Comparison of ENCODE assay signal across 8 mouse cellular contexts in the genomic region with DNA sequence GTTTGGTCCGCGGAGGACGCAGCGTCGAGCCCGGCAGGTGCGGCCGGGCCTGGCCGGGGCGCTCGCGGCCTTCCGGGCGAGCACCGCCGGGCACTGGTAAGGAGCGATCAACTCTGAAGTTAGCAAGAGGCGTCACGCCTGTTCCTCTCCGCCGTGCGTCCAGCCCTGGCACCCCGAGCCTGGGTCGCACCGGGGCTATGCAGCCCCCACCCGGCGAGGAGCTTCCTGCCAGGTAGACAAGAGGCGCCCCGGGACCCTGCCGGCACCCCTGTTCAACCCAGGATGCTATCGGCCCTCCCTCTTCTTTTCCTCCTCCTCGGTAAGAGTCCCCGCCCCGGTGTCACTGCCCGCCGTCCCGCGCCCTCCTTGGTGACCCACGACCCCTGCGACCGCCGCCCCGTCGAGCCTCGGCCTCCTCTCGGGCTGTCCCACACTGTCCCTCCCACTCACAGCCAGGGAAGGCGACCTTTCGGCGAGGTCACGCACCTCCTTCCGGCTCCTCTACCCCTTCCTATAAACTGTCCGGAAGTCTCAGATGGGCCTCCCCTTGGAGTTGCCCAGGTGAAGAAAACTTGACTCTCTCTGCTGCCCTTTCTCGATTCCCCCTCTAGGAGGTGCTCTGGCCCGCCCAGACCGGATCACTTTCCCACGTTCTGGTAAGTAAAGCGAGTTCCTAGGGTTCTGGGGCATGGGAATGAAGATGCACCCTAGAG. TPM values are rescaled to one million over a fixed set of nuclear protein-coding genes. Genes with fewer than 3 reads are reported as not detected.
DNase-seq lines count a peak whose midpoint lies in the region; ATAC-seq lines count a peak whose summit lies in the region.

No protein-coding gene starts in this region.

- peak overlapping the region; percentile 82 for H3K4me3 ChIP-seq in hindbrain, embryonic 15.5 days
- H3K4me3 ChIP-seq in limb, embryonic 15.5 days, result peak overlapping the region; percentile 96
- H3K4me3 ChIP-seq in midbrain, embryonic 15.5 days, result peak overlapping the region; percentile 80

- peak; percentile 29 for DNase-seq in right cerebral cortex, adult 18-20 months
- DNase-seq in right cerebral cortex, postnatal 36 days (ENCODE audit: low spot score in 2 of 2), result no peak
- peak; percentile 80 for DNase-seq in cerebellum, adult 9-10 months
- peak; percentile 77 for DNase-seq in forelimb bud, embryonic 11.5 days (ENCODE audit: low read depth, low spot score)
- DNase-seq in spleen, postnatal 36 days (ENCODE audit: low spot score in 2 of 2), result peak; percentile 82 to 83

- no peaks in the 10 kb centered on the region for H3K9me3 ChIP-seq in hindbrain, embryonic 15.5 days
- H3K9me3 ChIP-seq in limb, embryonic 15.5 days, result no peaks in the 10 kb centered on the region
- no peaks in the 10 kb centered on the region for H3K9me3 ChIP-seq in midbrain, embryonic 15.5 days

- peak overlapping the region; percentile 92 for H3K4me2 ChIP-seq in hindbrain, embryonic 15.5 days
- H3K4me2 ChIP-seq in limb, embryonic 15.5 days, result peak overlapping the region; percentile 80
- peak overlapping the region; percentile 86 for H3K4me2 ChIP-seq in midbrain, embryonic 15.5 days

- peaks cover 11% of the 10 kb centered on the region for H3K36me3 ChIP-seq in hindbrain, embryonic 15.5 days
- peaks cover 34% of the 10 kb centered on the region for H3K36me3 ChIP-seq in limb, embryonic 15.5 days
- 0 out of 2 replicates have a peak, but pooled peaks cover 11% of the 10 kb centered on the region for H3K36me3 ChIP-seq in midbrain, embryonic 15.5 days (replicated peaks)

- peak; percentile 82 for ATAC-seq in hindbrain, embryonic 15.5 days (ENCODE audit: low FRiP score, low read depth)
- ATAC-seq in limb, embryonic 15.5 days (ENCODE audit: insufficient number of reproducible peaks, low FRiP score, low TSS enrichment, low read depth), result peak; percentile 56
- ATAC-seq in midbrain, embryonic 15.5 days (replicated peaks), result peak; percentile 87

- WGBS in hindbrain, embryonic 15.5 days, result under 1% methylated on average over 47 of the region's 57 CpGs
- under 1% methylated on average over 54 of the region's 57 CpGs for WGBS in limb, embryonic 15.5 days
- WGBS in midbrain, embryonic 15.5 days, result 1% methylated on average over 52 of the region's 57 CpGs

- peak overlapping the region; percentile 83 for H3K9ac ChIP-seq in hindbrain, embryonic 15.5 days
- peak overlapping the region; percentile 84 for H3K9ac ChIP-seq in limb, embryonic 15.5 days
- H3K9ac ChIP-seq in midbrain, embryonic 15.5 days, result peak overlapping the region; percentile 82

- H3K4me1 ChIP-seq in hindbrain, embryonic 15.5 days (replicated peaks), result peaks cover 16% of the 10 kb centered on the region
- H3K4me1 ChIP-seq in limb, embryonic 15.5 days, result peaks cover 11% of the 10 kb centered on the region; the same call in 1 of the 2 replicates
- peaks cover 13% of the 10 kb centered on the region for H3K4me1 ChIP-seq in midbrain, embryonic 15.5 days

- H3K27me3 ChIP-seq in hindbrain, embryonic 15.5 days, result no peaks in the 10 kb centered on the region
- H3K27me3 ChIP-seq in limb, embryonic 15.5 days, result no peaks in the 10 kb centered on the region
- no peaks in the 10 kb centered on the region for H3K27me3 ChIP-seq in midbrain, embryonic 15.5 days (replicated peaks)

- peak overlapping the region; percentile 73 for H3K27ac ChIP-seq in hindbrain, embryonic 15.5 days (replicated peaks)
- H3K27ac ChIP-seq in limb, embryonic 15.5 days, result peak overlapping the region; percentile 83
- peak overlapping the region; percentile 73 for H3K27ac ChIP-seq in midbrain, embryonic 15.5 days

RNA-seq across cellular contexts. Expression of a gene that starts 0.5 kb away (rescaled TPM):
- polyA plus RNA-seq in hindbrain, embryonic 15.5 days (2015; fragmentation: Nextera tagmentation; extraction: Ambion mirVana), result 30.3 and 34.3 TPM in 2 replicates
- polyA plus RNA-seq in limb, embryonic 15.5 days (2015; fragmentation: Nextera tagmentation; extraction: Ambion mirVana), result 42.8 and 46.4 TPM in 2 replicates
- 28.9 and 31.4 TPM in 2 replicates for polyA plus RNA-seq in midbrain, embryonic 15.5 days (2015; fragmentation: Nextera tagmentation; extraction: Ambion mirVana)

RNA-seq across cellular contexts. Expression of a gene that starts 11.5 kb away (rescaled TPM):
- polyA plus RNA-seq in hindbrain, embryonic 15.5 days (2015; fragmentation: Nextera tagmentation; extraction: Ambion mirVana), result 39.7 and 42.2 TPM in 2 replicates
- 1.5 and 2.2 TPM in 2 replicates for polyA plus RNA-seq in limb, embryonic 15.5 days (2015; fragmentation: Nextera tagmentation; extraction: Ambion mirVana)
- polyA plus RNA-seq in midbrain, embryonic 15.5 days (2015; fragmentation: Nextera tagmentation; extraction: Ambion mirVana), result 45.2 and 47.1 TPM in 2 replicates

RNA-seq across cellular contexts. Expression of a gene that starts 33.0 kb away (rescaled TPM):
- polyA plus RNA-seq in hindbrain, embryonic 15.5 days (2015; fragmentation: Nextera tagmentation; extraction: Ambion mirVana), result 51.1 and 53.4 TPM in 2 replicates
- polyA plus RNA-seq in limb, embryonic 15.5 days (2015; fragmentation: Nextera tagmentation; extraction: Ambion mirVana), result 245 and 272 TPM in 2 replicates
- polyA plus RNA-seq in midbrain, embryonic 15.5 days (2015; fragmentation: Nextera tagmentation; extraction: Ambion mirVana), result 45.4 and 51.0 TPM in 2 replicates

RNA-seq across cellular contexts. Expression of a gene that starts 37.7 kb away (rescaled TPM):
- polyA plus RNA-seq in hindbrain, embryonic 15.5 days (2015; fragmentation: Nextera tagmentation; extraction: Ambion mirVana), result 241 and 251 TPM in 2 replicates
- polyA plus RNA-seq in limb, embryonic 15.5 days (2015; fragmentation: Nextera tagmentation; extraction: Ambion mirVana), result 196 and 218 TPM in 2 replicates
- polyA plus RNA-seq in midbrain, embryonic 15.5 days (2015; fragmentation: Nextera tagmentation; extraction: Ambion mirVana), result 234 and 252 TPM in 2 replicates

RNA-seq across cellular contexts. Expression of a gene that starts 46.9 kb away (rescaled TPM):
- polyA plus RNA-seq in hindbrain, embryonic 15.5 days (2015; fragmentation: Nextera tagmentation; extraction: Ambion mirVana), result 4.5 and 5.9 TPM in 2 replicates
- polyA plus RNA-seq in limb, embryonic 15.5 days (2015; fragmentation: Nextera tagmentation; extraction: Ambion mirVana), result 5.8 and 6.5 TPM in 2 replicates
- polyA plus RNA-seq in midbrain, embryonic 15.5 days (2015; fragmentation: Nextera tagmentation; extraction: Ambion mirVana), result 4.7 and 4.9 TPM in 2 replicates

Comparison
In these comparisons a context has a peak if more than half of its experiments do, and no peak if none do; other contexts are left out.
1. DNase-seq: peak in right cerebral cortex, adult 18-20 months (single experiment), cerebellum, adult 9-10 months (single experiment), forelimb bud, embryonic 11.5 days (single experiment) and spleen, postnatal 36 days (2 of 2); none in right cerebral cortex, postnatal 36 days (0 of 2).
2. RNA of a gene that starts 11.5 kb away (polyA plus RNA-seq): 45.2 to 47.1 TPM in midbrain, embryonic 15.5 days and 39.7 to 42.2 TPM in hindbrain, embryonic 15.5 days; 1.5 to 2.2 TPM in limb, embryonic 15.5 days; every median in the first group is over 10 times any median in the second.
3. Peak in every context shown above with its lines, with median percentiles within 50 percentile points of each other: ATAC-seq, H3K27ac ChIP-seq, H3K4me2 ChIP-seq, H3K4me3 ChIP-seq and H3K9ac ChIP-seq.